17 mouse cellular contexts compared by ENCODE assay signal in the genomic region with DNA sequence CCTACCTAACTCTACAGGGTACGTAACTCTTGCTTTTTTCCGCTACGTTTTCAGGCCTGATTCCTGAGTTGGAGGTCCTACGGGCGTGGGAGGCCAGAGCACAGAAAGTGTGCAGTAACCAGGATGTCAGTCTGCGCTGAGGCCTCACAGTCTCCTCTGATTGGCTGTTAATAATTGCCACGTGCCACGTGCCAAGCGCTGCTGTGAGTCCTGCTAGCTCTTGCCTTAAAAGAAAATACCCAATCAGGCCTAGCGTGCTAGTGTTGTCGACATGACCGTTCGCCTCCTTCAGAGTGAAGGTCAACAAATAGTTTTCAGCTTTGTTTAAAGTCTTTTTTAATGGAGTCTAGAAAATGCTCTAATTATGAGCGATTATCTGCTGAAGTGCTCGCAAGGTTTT. TPM values are rescaled to one million over a fixed set of nuclear protein-coding genes. Genes with fewer than 3 reads are reported as not detected.
"Had no signal": no experiment of that assay in that cellular context is flagged by ENCODE, and none has a peak within 500 bp of the region (broad histone marks: within the 10 kb centered on the region; RNA-seq: fewer than 3 reads in every experiment).

No protein-coding gene starts in this region.

- H3K9me3 ChIP-seq: liver, embryonic 13.5 days; midbrain, embryonic 15.5 days; neural tube, embryonic 13.5 days had no signal

- H3K9ac ChIP-seq: liver, embryonic 13.5 days; midbrain, embryonic 15.5 days; neural tube, embryonic 13.5 days had no signal

- H3K4me2 ChIP-seq: liver, embryonic 13.5 days; midbrain, embryonic 11.5 days; midbrain, embryonic 15.5 days; neural tube, embryonic 13.5 days had no signal

- H3K4me1 ChIP-seq: midbrain, embryonic 15.5 days; neural tube, embryonic 13.5 days had no signal

- H3K27ac ChIP-seq: kidney, postnatal 0 days; layer of hippocampus, adult 2 months; liver, embryonic 13.5 days; midbrain, embryonic 15.5 days; neural tube, embryonic 13.5 days had no signal

- H3K36me3 ChIP-seq: liver, embryonic 13.5 days; midbrain, embryonic 15.5 days; neural tube, embryonic 13.5 days had no signal

- DNase-seq: kidney, adult 2 months; kidney, postnatal 25 days; layer of hippocampus, adult 9-11 months; liver, embryonic 13.5 days; lung, adult 2 months; lung, postnatal 14 days; lung, postnatal 4 days; thymus, adult 18-20 months; thymus, postnatal 36 days had no signal

- H3K27me3 ChIP-seq: midbrain, embryonic 15.5 days; neural tube, embryonic 13.5 days had no signal

- H3K4me3 ChIP-seq: layer of hippocampus, adult 2 months; liver, embryonic 13.5 days; midbrain, embryonic 15.5 days; myocyte; neural tube, embryonic 13.5 days had no signal

- ATAC-seq: midbrain, embryonic 15.5 days had no signal

RNA-seq across cellular contexts. Expression of gene Zfp831, which starts 46.9 kb away (rescaled TPM):
- polyA plus RNA-seq: kidney, embryonic 14.5 days; kidney, postnatal 0 days; lung, embryonic 16.5 days; midbrain, embryonic 15.5 days; myocyte; neural tube, embryonic 13.5 days had no signal
